Mouse (Mus musculus) liver, adult 2 months (tissue): ENCODE measurements around the gene Aasdh.

Source experiments
- CTCF ChIP-seq: fragments of 200-500 bp; IDR thresholded peaks from 2 replicates; pipeline ENCODE4 v1.5.1; 2011; ENCODE audit warnings: low read depth, low read length, control low read depth
- POLR2A ChIP-seq: fragments of 200-500 bp; IDR thresholded peaks from 2 replicates; pipeline ENCODE4 v1.6.1; 2011; ENCODE audit warnings: low read length, control low read depth; ENCODE audit not compliant: insufficient read depth; ENCODE audit errors: extremely low read depth

DNA sequence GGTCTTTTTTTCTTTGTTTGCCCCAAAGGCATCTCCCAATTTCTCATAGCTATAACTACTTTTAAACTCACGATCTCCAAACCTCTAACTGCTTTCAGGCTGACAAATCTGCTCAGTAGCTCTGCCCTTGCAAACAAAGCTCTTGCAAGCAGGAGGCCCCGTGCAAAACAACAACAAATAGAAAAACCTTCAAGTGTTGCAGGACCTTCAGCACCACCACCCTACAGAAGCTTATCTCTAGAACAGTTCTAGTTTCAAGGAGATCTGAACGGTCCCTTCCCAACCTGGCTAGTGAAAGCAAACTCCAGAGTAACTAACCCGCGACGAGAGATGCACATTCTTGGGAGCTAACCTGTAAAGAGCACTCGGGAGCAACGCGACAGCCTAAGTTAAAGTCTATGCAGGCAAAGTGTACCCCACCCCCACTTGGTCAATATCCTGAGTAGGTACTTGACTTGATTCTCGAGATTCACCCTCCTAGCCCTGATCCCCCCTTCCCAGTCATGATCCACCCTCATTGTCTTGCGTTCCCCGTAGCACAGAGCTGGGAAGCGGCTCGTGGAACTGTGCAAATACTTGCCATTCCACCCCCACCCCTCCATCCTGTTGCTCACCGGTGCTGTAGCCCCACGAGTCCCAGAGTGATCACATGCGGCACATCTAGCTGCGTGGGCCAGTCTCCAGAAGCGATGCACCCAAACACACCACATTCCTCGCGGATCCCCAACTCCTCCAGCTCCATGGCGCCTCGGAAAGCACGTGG lies 45.2 kb upstream of the Aasdh start:
- TF ChIP-seq CTCF = no peak
- no peak for TF ChIP-seq POLR2A
